Mouse (Mus musculus) liver, postnatal 0 days (tissue): ENCODE results near the gene Atf7ip. TPM values are rescaled to one million over a fixed set of nuclear protein-coding genes. Genes with fewer than 3 reads are reported as not detected.

ENCODE experiments used
- ATAC-seq: fragments of 200-750 bp; cut with Nextera tagmentation; 2 replicates; pipeline ENCODE4 v1.8.0; 2017; ENCODE audit warnings: mild to moderate bottlenecking, moderate library complexity
- DNase-seq: peaks from one replicate; pipeline ENCODE4 v3.0.0-alpha.2; 2016
- H3K27ac ChIP-seq: fragments of 300-500 bp; sonication (generic); 2 replicates; pipeline ENCODE4 v1.5.1; 2014; ENCODE audit warnings: antibody characterized with exemption, moderate library complexity, mild to moderate bottlenecking, low read depth
- H3K27me3 ChIP-seq: fragments of 300-500 bp; sonication (generic); 2 replicates; pipeline ENCODE4 v1.6.1; 2014; ENCODE audit warnings: low read length, control low read depth, mixed read lengths; ENCODE audit not compliant: insufficient read depth
- H3K36me3 ChIP-seq: fragments of 300-500 bp; sonication (generic); replicated peaks from 2 replicates; pipeline ENCODE4 v1.6.1; 2014; ENCODE audit warnings: mild to moderate bottlenecking, control low read depth, low read length, moderate library complexity, mixed read lengths; ENCODE audit not compliant: insufficient read depth
- H3K4me1 ChIP-seq: fragments of 300-500 bp; sonication (generic); 2 replicates; pipeline ENCODE4 v1.6.1; 2014; ENCODE audit warnings: antibody characterized with exemption, mild to moderate bottlenecking, control low read depth; ENCODE audit not compliant: insufficient read depth
- H3K4me2 ChIP-seq: fragments of 300-500 bp; sonication (generic); 2 replicates; pipeline ENCODE4 v1.6.1; 2014; ENCODE audit warnings: low read depth, mild to moderate bottlenecking, low read length, moderate library complexity, mixed read lengths
- H3K4me3 ChIP-seq: fragments of 300-500 bp; sonication (generic); 2 replicates; pipeline ENCODE4 v1.5.1; 2014; ENCODE audit warnings: low read depth, low read length
- H3K9ac ChIP-seq: fragments of 300-500 bp; sonication (generic); replicated peaks from 2 replicates; pipeline ENCODE4 v1.6.1; 2014; ENCODE audit warnings: mild to moderate bottlenecking, moderate library complexity
- H3K9me3 ChIP-seq: fragments of 300-500 bp; sonication (generic); 2 replicates; pipeline ENCODE4 v1.6.1; 2016; ENCODE audit warnings: mild to moderate bottlenecking, control low read depth, low read length, mixed read lengths
- CTCF ChIP-seq: sonication (generic); IDR thresholded peaks from 2 replicates; pipeline ENCODE4 v1.5.1; 2016; ENCODE audit warnings: antibody characterized with exemption, low read depth
- EP300 ChIP-seq: IDR thresholded peaks from 2 replicates; pipeline ENCODE4 v1.6.1; 2016; ENCODE audit warnings: antibody characterized with exemption, low read depth, mild to moderate bottlenecking
- WGBS: fragments of 180-500 bp; shearing (Covaris S2); extraction: QIAGEN DNeasy Blood & Tissue Kit; methylation state at CpG from one replicate; pipeline ENCODE4 v1.1.7; 2014; ENCODE audit not compliant: insufficient replicate concordance; 5-methylcytosine and 5-hydroxymethylcytosine counted together
- polyA plus RNA-seq: library from polyadenylated mRNA; unstranded; fragments of >200 nt; fragmentation: Nextera tagmentation; extraction: Ambion mirVana; gene quantifications from 2 replicates; pipeline ENCODE4 v1.2.1, GENCODE M21; 2015

Atf7ip gene
- polyA plus RNA-seq, 1 experiment from 2014 or later: 6.6 TPM

DNA sequence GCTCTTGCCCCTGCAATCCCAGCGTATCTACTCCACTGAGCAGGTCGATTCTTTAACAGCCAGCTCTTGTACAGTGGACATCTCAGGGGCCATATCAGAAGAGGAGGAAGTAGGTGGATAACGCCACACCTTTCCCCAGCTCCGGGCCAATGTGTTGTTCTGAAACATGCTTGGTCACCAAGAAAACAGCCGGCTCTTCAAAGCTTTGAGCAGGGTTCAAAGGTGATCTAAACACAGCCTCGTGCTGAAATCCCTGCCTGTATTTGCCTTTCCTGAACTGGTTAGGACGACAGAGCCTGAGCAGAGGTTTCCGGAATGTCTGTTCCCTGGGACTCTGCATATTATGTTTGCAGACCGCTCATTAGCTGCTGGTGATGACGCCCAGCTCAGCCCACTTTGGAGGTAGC is 141.5 kb downstream of the Atf7ip start:
- ATAC-seq (peak; percentile 97), DNase-seq (peak; percentile 62)
- H3K4me3 ChIP-seq: no peak overlapping the region
- no peaks in the 10 kb centered on the region for H3K27me3 ChIP-seq
- no peak overlapping the region for H3K4me2 ChIP-seq
- H3K27ac ChIP-seq: peak overlapping the region; percentile 88
- H3K4me1 ChIP-seq: no peaks in the 10 kb centered on the region; the same call in 1 of the 2 replicates
- no peak overlapping the region for H3K9ac ChIP-seq
- H3K9me3 ChIP-seq: 0 out of 2 replicates have a peak, but pooled peaks cover 4% of the 10 kb centered on the region
- H3K36me3 ChIP-seq: no peaks in the 10 kb centered on the region
- 50% methylated on average over 10 of the region's 10 CpGs for WGBS
- TF ChIP-seq CTCF (no peak), EP300 (peak; percentile 59)

DNA sequence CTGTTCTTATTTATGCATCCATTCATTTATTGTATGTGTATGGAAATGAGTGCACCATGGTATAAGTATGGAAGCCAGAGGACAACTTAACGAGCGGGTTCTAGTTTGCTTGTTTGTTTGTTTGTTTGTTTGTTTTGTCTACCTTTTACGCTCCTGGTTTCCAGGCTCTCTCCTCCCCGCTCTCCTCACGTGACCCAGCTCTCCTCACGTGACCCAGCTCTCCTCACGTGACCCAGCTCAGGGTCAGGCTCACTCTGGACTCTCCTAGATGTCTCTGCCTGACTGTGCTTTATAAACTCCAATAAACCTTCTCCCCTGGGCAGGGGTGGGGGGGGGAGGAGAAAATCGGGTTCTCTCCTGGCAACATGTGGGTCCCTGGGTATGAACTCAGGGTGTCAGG is 144.7 kb downstream of the Atf7ip start:
- Histone ChIP-seq H3K27ac (no peak overlapping the region), H3K27me3 (no peaks in the 10 kb centered on the region), H3K9ac (no peak overlapping the region), H3K4me3 (no peak overlapping the region), H3K4me2 (no peak overlapping the region), H3K36me3 (no peaks in the 10 kb centered on the region), H3K9me3 (no peaks in the 10 kb centered on the region), H3K4me1 (peaks cover 9% of the 10 kb centered on the region; the same call in 1 of the 2 replicates)
- 84% methylated on average over 8 of the region's 8 CpGs for WGBS
- no peak for ATAC-seq
- TF ChIP-seq EP300 (no peak), CTCF (no peak)
- no peak for DNase-seq

DNA sequence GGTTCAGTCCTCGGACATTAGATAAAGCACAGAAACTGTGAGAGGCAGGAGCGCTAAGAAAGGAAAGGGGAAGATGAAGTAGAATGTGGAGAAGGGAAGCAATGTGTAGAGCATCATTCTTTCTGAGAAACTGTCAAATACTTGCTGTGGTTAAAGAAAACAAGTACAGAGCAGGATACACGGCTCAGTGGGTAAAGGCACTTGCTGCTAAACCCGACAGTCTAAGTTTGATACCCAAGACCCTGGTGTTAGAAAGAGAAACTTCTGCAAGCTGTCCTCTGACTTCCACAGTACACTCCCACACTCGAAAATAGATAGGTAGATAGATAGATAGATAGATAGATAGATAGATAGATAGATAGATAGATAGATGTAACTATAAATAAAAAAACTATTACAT is 147.4 kb downstream of the Atf7ip start:
- H3K4me1 ChIP-seq: peaks cover 12% of the 10 kb centered on the region; the same call in 1 of the 2 replicates
- no peak overlapping the region for H3K4me3 ChIP-seq
- H3K9ac ChIP-seq: no peak overlapping the region
- H3K27me3 ChIP-seq: no peaks in the 10 kb centered on the region
- DNase-seq: no peak
- no peak overlapping the region for H3K27ac ChIP-seq
- H3K4me2 ChIP-seq: no peak overlapping the region
- no peak for TF ChIP-seq EP300
- no peak for TF ChIP-seq CTCF
- no peaks in the 10 kb centered on the region for H3K9me3 ChIP-seq
- WGBS: 33% methylated on average over 5 of the region's 5 CpGs
- H3K36me3 ChIP-seq: no peaks in the 10 kb centered on the region
- no peak for ATAC-seq

DNA sequence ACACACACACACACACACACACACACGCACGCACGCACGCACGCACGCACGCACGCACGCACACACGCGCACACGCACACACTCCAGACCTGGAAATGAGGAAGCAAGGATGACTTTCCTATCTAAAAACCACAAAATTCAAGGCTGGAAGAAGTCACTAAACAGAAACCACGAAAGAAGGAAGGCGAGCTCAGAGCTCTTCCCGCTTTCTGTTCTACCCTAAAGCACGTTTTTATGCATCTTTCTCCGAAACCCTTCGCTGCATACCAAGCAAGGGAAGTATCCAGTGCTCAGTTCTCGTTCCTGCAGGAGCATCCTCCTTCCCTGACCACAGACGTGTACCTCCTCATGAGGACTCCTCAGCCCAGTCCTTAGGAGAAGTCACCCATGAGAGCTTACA is 148.5 kb downstream of the Atf7ip start:
- DNase-seq (no peak), ATAC-seq (no peak)
- no peak for TF ChIP-seq EP300
- no peak for TF ChIP-seq CTCF
- H3K27ac ChIP-seq: 0 out of 2 replicates have a peak overlapping the region, but pooled peaks have one; percentile 11
- no peaks in the 10 kb centered on the region for H3K27me3 ChIP-seq
- no peak overlapping the region for H3K9ac ChIP-seq
- no peaks in the 10 kb centered on the region for H3K9me3 ChIP-seq
- no peak overlapping the region for H3K4me2 ChIP-seq
- H3K36me3 ChIP-seq: no peaks in the 10 kb centered on the region
- peaks cover 12% of the 10 kb centered on the region; the same call in 1 of the 2 replicates for H3K4me1 ChIP-seq
- 74% methylated on average over 20 of the region's 20 CpGs for WGBS
- no peak overlapping the region for H3K4me3 ChIP-seq

DNA sequence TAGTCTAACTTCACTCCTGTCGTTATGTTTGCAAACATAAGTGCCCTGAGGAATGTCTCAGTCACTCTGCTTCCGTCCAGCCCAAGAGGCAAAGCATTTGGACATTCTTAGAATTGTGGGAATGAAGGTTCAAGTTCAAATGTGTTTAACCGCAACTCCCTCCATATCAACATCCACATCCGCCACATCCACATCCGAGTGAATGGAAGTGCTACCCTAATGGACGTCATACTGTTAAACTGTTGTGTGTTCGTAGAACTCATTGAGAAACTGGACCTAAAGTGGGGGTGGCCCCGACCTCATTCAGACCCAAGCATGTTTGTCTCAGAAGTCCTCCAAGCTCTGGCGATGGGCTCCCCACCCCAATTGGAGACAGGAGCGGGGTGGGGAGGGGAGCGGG is 149.8 kb downstream of the Atf7ip start:
- Histone ChIP-seq H3K27me3 (no peaks in the 10 kb centered on the region; the same call in 1 of the 2 replicates), H3K36me3 (no peaks in the 10 kb centered on the region), H3K9ac (no peak overlapping the region), H3K4me3 (no peak overlapping the region), H3K9me3 (no peaks in the 10 kb centered on the region), H3K27ac (0 out of 2 replicates have a peak overlapping the region, but pooled peaks have one; percentile 5), H3K4me2 (0 out of 2 replicates have a peak overlapping the region, but pooled peaks have one; percentile 18), H3K4me1 (peaks cover 12% of the 10 kb centered on the region; the same call in 1 of the 2 replicates)
- 68% methylated on average over 11 of the region's 11 CpGs for WGBS
- TF ChIP-seq EP300 (no peak), CTCF (no peak)
- DNase-seq (no peak), ATAC-seq (peak; percentile 17; the same call in 1 of the 2 replicates)

DNA sequence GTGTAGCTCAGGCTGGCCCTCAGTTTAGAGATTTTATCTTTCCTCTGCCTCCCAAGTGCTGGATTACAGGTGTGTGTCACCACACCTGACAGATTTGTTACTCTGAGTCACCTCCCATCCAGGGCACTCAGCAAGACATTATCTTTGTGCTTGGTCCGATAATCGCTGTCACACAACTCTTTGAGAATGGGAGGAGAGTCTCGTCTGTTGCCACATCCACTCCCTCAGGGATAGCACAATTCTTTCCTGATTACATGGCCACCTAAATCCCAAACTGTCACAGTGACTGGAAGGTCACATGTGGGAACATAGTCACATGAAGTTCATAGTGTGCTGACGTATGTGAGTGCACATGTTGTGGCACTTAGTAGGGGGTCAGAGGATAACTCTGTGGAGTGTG is 152.3 kb downstream of the Atf7ip start:
- ATAC-seq (no peak), DNase-seq (no peak)
- Histone ChIP-seq H3K36me3 (no peaks in the 10 kb centered on the region), H3K4me2 (no peak overlapping the region), H3K9me3 (no peaks in the 10 kb centered on the region), H3K4me3 (no peak overlapping the region), H3K4me1 (peaks cover 13% of the 10 kb centered on the region), H3K27ac (no peak overlapping the region), H3K27me3 (peaks cover 11% of the 10 kb centered on the region), H3K9ac (no peak overlapping the region)
- TF ChIP-seq EP300: no peak
- no peak for TF ChIP-seq CTCF
- 80% methylated on average over 4 of the region's 4 CpGs for WGBS
